Mouse (Mus musculus) ZHBTc4 (cell line): ENCODE results near the gene Vps16.

Experiments used
- DNase-seq: peaks from one replicate; pipeline ENCODE4 v3.0.0-alpha.2; 2011; ENCODE audit warnings: low read depth, low spot score

Vps16 gene

DNA sequence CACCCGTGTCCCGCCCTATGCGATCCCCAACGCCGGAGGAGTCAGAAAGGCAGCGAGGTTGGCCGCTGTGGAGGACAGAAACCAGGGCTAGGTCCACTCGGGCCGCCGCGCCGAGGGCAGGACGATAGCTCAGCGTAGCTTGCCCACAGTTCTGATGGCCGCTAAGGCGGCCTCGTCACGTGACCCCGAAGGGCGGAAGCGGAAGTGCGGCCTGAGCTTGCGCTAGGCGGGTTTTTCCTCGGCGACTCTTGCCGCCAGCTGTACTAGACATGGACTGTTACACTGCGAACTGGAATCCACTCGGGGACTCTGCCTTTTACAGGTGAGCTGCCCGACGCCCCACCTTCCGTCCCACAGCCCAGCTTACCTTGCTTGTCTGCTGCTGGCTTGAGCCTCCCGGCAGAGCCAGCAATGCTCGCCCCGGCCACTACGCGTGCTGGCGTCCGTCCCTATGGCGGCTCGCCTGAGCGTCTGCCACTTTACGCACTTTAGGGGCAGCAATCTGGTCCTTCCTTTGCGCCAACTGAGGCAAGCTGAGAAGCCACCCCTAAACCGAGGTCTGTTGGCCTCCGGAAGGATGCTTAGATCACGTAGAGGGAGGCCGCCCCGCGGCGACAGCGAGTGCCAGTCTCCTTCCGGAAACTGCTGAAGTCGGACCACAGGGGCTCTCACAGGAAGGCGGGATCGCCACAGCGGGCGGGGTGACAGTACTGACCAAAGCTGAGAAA, at the start of gene Vps16, which contains the start of gene Pced1a:
Gene Vps16, plus strand, starts transcription at position 214 of the 728 bp plus-strand sequence.
Gene Pced1a, minus strand, starts transcription at position 576 of the 728 bp plus-strand sequence.
- DNase-seq: peak; percentile 92

DNA sequence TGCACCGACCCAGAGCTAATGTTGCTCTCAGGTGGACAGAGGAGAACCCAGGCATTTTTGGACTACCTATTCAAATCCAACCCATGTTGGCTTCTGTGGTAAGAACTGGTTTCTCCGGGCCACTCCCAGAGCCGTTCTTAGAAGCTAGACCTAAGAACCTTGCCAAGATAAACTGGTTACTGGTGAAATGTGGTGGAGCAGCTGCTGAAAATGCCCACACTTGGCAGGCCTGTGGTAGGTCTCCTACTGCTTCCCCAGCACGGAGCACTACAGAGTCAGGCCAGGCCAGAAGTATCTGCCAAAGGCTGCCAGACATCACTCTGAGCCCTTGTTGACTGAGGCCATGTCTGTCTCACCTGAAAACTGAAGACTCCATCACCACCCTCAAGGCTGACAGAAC, 49.2 kb upstream of the Vps16 start:
- no peak for DNase-seq

DNA sequence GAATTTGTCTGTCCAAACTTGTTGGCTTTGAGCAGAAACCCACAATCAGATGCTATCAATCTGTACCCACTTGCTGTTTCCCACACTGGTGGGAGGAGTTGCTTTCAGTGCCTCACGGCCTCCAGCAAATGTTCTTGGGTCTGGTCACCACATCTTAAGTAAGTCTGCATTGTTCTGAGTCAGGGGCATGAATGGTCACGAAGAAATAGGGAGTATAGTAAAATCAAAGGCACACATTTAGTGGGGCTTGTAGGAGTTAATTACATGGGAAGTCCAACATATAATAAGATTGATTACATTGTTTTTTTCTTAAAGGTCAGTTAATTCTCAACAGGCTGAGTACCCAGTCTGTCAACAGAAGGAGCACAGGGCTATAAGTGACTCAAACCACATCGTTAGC, 40.9 kb upstream of the Vps16 start:
- DNase-seq: no peak

DNA sequence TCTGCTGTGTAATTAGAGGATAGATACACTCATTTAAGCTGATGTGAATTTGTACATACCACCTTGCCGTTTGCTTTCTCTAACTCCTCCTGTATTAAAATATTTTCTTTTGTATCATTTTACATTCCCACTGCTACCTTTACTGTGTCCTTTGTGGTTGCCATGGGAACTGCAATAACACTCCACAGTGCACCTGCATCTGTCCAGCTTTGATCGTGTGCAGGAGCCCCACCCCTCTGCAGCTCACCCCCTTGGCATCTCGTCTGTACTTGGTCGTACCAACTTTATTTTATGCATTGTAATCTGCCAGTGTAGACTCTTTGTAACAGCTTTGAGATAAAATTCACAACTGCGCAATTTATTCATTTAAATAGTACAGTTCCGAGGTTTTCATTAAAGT, 40.2 kb upstream of the Vps16 start:
- no peak for DNase-seq

DNA sequence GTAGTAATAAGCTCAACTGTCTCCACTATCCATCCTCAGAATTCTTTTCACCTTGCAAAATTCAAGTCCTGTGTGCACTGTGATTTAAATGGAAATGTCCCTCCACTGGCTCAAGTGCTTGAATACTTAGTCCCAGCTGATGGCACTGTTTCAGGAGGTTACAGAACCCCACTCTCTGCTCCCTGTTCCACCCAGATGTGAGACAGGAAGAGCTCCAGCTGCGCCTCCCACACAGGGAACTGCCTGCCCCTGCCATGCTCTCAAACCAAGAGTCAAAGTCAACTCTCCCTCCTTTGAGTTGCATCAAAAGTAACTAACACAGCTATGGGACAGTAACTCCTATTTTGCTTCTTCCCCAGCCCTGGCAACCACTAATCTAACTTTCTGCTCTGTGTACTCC, 37.9 kb upstream of the Vps16 start:
- no peak for DNase-seq

DNA sequence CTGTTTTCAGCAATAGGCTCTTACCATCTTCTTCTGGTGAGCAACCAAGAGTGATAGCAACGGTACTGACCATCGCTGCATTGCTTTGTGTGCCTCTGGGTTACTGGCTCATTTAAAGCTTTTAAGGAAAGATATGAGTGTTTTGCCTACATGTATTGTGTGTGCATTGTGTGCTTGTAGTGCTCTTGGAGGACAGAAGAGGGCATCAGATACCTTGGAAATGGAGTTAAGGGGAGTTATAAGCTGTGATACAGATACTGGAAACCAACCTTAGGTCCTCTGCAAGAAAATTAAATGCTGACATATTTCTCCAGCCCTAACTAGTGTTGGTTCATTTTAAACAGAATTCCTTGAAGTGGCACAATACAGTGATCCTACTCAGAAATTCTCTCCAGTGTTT, 35.3 kb upstream of the Vps16 start:
- DNase-seq: peak; percentile 49

DNA sequence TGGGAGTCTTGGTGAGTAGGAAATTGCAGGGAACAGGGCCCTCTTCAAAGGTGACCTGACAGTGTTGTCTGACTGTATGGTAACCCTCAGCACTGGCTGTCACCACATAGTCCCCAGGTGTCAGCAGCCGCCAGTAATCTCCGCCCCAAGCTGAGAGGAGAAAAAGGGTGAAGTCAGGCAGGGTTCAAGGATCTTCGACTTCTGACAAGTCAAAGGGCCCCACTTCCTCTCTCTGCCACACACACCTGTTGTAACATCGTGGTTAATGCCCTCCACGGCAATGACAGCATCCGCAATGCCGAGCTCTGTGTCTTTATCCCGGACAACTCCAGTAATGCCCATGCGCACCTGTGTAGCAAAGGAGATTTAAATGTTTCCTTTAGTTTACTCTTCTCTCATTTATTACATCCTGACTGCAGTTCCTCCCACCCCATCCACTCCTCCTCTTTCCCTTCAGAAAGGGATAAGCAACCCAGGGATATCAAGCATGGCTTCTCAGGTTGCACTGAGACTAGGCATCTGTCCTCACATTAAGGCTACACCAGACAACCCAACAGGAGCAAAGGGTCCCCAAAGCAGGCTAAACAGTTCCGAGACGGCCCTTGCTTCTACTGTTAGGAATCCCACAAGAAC, 33.0 kb upstream of the Vps16 start:
- DNase-seq: no peak

DNA sequence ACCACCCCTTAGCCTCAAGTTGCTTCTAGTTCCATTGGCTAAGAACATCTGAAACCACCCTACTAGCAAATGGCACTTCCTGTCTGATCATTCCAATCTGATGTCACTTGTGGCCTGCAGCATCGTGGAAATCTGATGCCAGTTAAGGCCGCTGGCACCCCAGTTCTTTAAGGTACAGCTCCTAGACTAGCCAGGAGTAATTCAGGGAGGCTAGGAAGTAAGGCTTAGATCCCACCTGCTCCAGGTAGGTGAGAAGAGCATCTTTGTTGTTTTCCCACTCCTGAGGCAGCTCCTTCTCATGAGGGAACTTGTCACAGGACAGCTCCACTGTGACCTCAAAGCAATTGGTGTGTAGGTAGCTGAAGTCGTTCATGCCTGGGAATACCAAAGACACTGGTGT, 31.3 kb upstream of the Vps16 start:
- DNase-seq: no peak

DNA sequence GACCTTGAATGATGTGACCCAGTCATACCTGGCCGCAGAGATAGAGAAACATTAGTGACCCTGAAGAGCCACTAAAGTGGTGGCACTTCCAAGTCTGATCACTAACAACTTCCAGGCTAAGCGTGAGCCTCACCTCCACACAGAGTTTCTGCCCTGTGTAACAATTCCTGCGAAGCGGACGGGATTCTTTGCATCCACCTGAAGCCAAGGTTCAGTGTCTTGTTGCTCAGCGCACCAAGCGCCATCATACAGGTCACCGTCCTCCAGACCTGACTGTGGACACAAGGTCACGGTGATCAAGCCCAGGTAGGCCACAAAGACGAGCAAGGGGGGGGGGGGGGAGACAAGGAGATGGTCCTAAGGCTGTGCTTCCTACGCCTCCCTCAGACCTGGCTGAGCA, 28.4 kb upstream of the Vps16 start:
- no peak for DNase-seq

DNA sequence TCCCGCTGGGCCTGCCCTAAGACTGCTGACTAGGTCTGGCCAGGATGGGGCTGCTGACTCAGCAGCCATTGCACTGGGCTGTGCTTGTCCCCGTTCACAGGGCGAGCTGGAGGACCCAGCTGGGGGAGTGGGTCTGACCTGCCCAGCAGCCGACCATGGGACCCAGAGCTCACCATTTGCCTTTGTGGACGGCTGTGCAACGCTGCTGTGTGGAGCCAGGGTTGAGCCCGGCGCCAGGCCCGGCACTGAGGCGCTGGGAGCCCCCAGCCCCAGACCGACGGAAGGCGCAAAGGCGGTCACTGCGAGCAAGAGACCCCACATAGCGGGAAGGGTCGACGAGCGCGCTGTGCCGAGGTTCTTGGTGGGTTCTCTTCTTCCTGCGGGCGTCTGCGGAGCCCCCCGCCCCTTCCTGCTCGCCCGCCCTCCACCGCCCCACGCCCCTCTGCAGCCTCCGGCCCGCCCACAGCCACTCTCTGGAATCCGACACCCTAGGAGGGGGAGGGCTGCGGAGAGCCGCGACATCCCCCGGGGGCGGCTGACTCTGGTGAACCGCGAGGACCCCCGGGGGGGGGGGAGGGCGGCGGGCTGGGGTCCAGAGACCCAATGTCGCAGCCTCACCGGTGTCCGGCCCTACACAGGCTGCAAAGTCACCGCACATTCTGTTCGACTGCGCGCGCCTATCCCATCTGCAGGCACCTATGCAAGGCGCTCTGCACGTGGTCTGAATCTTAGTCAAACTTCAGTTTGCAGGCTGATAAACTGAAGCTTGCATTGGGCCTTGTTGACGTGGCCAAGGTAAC, 26.8 kb upstream of the Vps16 start, which contains the start of gene Cpxm1:
Gene Cpxm1, minus strand, starts transcription at position 389 of the 800 bp plus-strand sequence.
- peak; percentile 65 for DNase-seq

DNA sequence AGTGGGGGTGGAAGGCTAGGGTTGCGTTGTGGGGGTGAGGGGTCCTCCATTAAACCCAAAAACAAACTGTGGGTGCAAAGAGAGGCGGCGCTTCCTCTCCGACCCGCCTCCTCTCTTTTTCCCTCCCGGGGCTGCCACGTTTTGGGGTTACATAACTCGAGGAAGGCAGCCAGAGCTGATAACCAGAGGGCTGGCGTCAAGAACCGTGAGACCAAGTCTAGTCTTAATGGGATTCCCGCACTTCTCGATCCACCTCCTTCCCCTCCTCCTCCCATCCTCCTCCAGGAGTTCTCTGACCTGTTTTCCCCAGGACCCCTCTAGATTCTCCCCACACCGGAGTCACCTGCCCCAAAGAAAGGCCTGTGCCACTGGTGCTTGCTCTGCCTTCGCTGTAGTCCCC, 26.0 kb upstream of the Vps16 start:
- no peak for DNase-seq

DNA sequence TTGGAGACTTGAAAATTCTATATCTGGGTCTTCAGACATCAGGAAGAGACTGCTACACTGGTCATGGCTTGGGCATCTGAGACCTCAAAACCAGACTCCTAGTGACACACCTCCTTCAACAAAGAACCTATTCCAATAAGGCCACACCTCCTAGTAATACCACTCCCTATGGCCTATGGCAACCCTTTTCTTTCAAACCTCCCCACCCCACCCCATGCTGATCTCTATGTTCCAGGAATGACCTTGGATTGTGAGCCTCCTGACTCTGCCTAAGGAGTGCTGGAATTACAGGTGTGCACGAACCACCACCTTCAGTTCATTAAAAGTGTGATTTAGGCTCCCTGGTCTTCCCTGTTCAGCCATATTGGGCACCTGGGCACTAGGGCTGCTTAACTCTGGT, 24.1 kb upstream of the Vps16 start:
- peak; percentile 56 for DNase-seq

DNA sequence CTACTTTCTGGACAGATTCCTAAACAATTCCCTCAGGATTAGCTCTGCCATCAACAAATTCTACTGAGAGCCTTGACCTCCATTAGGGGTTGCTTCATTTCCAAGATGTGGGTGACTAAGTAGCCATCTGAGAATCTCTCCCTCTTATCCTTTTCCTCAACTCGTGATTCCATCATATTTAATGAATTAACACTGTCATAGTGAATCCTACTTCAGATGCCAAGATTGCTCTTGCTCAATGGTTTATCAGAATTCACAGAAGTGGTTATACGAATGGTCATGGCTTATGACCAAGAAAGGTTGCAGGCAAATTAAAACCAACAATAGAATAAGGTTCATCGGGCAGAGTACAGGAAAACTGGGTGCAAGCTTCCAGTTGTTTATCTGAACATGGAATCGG, 22.2 kb upstream of the Vps16 start:
- DNase-seq: no peak

DNA sequence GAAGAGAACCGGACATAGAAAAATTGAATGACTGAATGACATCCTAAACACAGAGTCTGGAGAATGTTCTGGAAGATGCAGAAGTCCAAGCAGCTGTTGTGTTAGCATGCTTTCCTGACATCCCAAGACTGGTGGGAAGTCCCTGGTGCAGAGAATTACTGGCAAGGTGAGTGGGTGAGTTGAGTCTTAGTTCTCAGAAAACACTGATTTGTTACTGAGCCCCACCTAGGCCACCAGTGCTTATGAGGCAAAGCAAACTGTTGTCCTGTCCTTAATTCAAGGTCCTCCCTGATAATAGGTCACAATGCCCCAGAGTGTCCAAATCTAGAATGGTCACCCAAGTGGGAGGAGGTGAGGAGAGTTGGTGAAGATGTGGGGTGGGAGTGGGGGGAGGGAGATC, 19.2 kb upstream of the Vps16 start, which contains the start of the genes Gm28372 and 1700020A23Rik:
Gene Gm28372, plus strand, starts transcription at position 301 of the 400 bp plus-strand sequence.
Gene 1700020A23Rik, plus strand, starts transcription at position 321 of the 400 bp plus-strand sequence.
- DNase-seq: no peak

DNA sequence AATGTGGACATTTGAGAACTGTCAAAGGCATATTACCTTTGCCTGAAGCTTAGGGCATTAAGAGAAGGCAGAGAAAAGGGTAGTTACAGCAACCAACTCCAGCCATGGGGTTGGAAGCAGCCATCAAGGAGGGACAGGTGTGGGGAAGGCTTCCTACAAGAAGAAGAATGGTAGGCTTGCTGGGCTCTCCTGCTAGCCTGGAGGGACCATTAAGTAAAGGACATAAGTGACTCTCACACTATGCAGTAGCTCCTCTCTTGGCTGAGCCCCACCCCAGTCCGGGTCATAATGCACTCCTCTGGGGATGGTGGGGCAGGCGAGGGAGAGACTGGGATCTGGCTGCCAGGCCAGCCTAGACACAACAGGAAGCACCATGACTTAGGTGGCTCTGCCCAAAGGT, 18.0 kb upstream of the Vps16 start, which contains the start of gene Tmem239:
Gene Tmem239, plus strand, starts transcription at position 301 of the 400 bp plus-strand sequence.
- no peak for DNase-seq

DNA sequence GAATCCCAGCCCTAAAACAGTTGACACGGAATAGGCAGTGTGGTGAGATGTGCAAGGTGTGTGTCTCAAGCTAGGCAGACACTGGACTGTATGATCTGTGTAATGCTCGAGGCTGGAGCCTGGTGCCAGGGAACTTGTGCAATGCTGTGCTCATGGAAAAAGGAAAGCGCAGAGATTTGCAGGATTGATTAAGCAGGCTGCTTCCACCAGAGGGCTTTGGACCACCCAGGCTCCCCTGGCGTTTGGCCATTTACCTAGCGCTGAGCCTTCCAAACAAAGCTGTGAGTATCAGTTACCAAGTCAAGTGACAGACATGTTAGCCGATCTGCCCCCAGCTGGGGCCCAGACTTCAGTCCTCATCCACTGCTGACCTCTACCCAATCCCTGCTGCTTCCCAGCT, 15.9 kb upstream of the Vps16 start:
- peak; percentile 50 for DNase-seq

DNA sequence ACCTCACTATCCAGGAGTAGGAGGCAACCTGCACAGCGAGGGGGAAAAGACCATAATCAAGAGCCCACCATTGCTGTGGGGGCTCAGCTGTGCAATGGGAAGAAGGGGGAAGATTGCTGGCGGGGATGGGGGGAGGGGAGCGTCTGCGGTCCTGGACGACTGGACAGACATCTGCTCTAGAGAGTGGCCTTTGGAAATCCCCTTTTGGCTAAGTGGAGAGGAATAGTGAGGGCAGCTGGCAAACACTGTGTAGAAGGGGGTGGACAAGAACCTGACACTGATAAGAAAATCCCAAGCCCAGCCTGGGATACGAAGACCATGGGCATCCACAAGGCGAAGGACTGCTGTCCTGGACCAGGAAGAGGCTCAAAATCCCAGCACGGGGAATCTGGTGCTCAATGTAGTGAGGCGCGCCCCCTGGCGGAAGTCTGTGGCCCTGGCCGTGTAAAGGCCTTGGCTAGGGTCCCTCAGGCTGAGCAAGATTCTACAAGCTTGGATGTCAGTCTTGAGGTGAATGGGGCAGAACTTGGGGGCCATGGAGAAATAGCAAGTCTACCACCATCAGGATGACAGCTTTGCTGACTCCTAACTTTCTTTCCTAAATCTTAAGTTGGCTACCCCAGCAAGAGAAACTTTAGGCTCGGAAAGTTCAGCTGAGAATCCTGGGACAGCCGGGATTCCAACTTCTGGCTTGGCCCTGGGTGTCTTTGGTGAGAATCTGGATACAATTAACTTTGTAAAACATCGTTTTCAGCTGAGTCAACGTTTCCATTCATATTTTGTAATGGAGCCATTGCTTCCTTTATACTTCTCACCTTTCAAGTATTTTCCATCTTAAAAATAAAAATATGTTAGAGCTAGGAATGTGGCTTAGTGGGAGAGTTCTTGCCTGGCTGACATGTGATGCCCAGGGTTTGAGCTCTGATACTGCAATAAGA, 12.3 kb upstream of the Vps16 start:
- DNase-seq: peak; percentile 86

DNA sequence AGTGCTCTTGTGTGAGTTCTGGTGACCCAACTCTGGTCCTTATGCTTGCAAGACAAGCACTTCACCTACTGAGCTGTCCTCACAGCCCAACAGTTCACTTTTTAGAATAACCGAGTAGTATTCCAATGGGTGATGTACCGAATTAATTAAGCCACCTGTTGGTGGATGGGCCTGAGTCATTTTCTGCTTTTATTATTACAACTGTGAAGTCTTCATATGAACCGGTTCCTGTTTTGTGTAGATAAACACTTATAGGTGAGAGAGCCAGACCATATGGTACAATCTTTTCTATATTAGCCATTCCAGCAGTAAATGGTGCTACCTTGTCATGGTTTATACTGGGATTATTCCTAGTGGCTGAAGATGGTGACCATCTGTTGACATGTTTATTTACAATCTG, 11.4 kb upstream of the Vps16 start:
- DNase-seq: no peak

DNA sequence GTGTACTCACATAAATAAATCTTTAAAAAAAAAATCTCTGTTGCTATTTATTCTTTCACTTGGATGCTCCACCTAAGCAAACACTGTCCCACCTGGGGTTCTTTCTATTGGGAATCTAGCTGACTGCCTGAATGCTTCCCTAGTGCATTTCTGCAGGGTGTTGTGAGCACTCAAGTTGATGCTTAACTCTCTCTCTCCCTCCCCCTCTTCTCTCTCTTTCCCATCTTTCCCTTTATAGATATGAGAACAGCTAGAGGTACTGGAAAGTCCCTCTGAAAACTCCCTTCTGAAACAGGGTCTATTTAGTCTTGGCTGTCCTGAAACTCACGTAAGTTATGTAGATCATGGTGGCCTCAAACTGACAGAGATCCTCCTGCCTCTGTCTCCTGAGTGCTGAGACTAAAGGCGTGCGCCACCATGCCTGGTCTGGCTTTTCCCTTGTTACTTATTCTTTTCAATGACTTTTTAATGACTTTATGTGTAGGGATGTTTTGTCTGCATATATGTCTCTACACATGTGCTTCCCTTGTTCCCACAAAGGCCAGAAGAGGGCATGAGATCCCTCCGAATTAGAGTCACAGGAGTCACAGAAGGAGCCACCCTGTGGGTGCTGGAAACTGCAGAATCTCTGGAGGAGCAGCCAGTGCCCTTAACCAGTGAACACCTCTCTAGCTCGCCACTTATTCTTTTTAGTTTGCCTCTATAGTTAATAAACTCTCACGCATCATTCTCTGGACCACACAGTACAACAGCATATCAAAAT, 9.9 kb upstream of the Vps16 start:
- peak; percentile 32 for DNase-seq
